Mouse (Mus musculus): ENCODE data around the gene Mad1l1. TPM values are rescaled to one million over a fixed set of nuclear protein-coding genes. Genes with fewer than 3 reads are reported as not detected.
"Not testable (repeated sequence)": the region's sequence is repeated elsewhere in the genome, so short reads cannot be mapped to it uniquely, and the experiment has no call there.

The Mad1l1 gene
- 68.7 and 68.9 TPM in 2 replicates for polyA plus RNA-seq (2016; fragmentation: Nextera tagmentation; extraction: Ambion mirVana)

DNA sequence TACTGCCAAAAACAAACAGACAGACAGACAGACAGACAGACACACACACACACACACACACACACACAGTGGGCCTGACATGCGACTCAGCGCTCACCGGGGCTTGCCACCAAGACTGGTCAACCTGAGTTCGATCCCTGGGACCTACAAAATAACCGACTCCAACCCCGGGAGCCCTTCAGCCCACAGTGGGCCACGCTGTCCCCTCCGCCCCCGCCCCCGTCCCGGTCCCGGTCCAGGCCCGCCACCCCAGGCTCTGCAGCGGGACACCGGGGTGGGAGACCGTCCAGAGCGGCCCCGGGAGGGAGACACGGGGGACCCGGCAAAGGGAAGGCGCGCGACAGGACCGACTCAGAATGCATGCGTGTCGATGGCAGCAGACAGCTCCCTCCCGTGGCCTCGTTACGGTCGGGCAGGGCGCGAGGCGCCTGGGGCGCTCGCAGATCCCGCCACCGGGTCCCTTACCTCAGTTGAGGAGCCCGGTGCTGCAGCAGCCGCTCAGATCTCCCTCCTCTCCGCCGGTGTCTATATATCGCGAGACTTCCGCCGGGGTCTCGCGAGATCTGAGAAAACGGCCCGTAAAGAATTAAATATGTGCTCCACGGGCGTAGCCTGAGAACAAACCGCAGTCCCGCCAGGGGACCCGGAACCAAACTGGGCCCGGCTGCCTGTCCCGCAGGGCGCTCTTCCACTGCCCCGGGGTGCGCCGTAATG, at the start of gene Mad1l1, which contains the start of gene Nudt1:
Gene Mad1l1 (minus strand): TSS at position 511 of the 714 bp plus-strand sequence.
Gene Nudt1 (plus strand): TSS at position 615 of the 714 bp plus-strand sequence.
- peaks cover 40% of the 10 kb centered on the region for H3K36me3 ChIP-seq
- peak within 1 kb of the TSS; percentile 97 for H3K27ac ChIP-seq
- peaks cover 24% of the 10 kb centered on the region for H3K4me1 ChIP-seq
- peak within 1 kb of the TSS; percentile 91 for H3K4me3 ChIP-seq
- under 1% methylated on average over 60 of the region's 60 CpGs for WGBS
- no peaks in the 10 kb centered on the region for H3K27me3 ChIP-seq (ENCODE audit: low read depth, poor library complexity, severe bottlenecking)
- peak; percentile 91 for DNase-seq (ENCODE audit: low spot score)
- no peaks in the 10 kb centered on the region for H3K9me3 ChIP-seq (replicated peaks)

DNA sequence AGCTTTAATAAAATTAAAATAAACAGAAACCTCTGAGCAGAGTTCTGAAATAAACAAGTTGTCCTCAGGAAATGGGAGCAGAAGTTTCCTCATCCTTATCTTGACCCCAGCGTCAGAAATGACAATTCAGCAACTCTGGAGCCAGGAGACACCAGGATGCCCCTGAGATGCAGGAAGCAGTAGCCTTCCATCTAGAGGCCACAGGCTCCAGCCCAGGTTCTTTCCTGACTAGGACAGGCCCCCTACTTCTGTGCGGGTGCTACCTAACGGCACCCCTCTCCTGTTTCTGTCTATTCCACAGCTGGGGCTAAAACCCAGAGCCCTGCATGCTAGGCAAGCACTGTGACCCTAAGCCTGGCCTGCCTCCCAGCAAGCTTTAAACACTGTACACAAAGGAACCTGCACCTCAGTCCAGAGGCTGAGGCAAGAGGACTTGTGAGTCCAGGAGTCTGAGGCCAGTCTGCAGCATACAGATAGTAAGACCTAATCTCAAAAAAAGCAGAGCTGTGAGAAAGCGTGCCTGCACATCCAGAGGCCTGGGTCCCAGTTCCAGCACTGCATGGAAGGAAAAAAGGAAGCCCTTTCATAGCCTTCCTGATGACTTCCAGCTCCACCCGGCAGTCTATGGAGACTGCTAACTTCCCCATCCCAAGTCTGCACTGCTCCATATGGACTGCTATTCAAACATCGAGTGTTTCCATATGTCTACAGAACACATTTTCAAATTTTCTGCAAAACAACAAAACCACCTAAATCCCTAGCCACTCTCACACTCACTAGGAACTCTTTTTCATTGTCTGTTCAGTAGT, 49.3 kb upstream of the Mad1l1 start:
- peaks cover 24% of the 10 kb centered on the region for H3K4me1 ChIP-seq
- H3K36me3 ChIP-seq: peaks cover 11% of the 10 kb centered on the region
- no peaks in the 10 kb centered on the region for H3K9me3 ChIP-seq (replicated peaks)
- peak overlapping the region; percentile 7; the same call in 1 of the 2 replicates for H3K27ac ChIP-seq
- WGBS: 81% methylated on average over 6 of the region's 6 CpGs
- H3K4me3 ChIP-seq: no peak overlapping the region
- H3K27me3 ChIP-seq (ENCODE audit: low read depth, poor library complexity, severe bottlenecking): no peaks in the 10 kb centered on the region
- DNase-seq (ENCODE audit: low spot score): no peak

DNA sequence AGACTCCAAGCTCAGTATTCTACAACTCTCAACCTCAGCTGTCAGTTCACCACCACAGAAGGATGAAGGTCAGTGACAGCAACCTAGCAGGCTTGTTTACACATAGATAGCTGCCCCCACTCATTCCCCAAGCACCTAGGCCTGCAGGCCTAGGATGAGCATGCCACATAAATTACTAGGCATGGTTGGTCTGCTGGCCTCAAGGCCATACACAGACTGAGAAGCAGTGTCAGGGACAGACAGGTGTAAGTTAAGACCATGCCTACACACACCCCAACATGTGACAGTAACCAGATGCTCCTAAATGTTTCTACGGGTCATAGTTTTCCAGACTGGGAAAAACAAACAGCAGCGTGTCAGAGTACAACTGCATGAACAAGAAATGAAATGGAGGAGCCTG, 48.1 kb upstream of the Mad1l1 start:
- WGBS: 90% methylated on average over 2 of the region's 2 CpGs
- Histone ChIP-seq H3K4me3 (no peak overlapping the region), H3K36me3 (peaks cover 18% of the 10 kb centered on the region), H3K4me1 (peaks cover 24% of the 10 kb centered on the region), H3K27ac (no peak overlapping the region), H3K9me3 (replicated peaks) (no peaks in the 10 kb centered on the region), H3K27me3 (ENCODE audit: low read depth, poor library complexity, severe bottlenecking) (no peaks in the 10 kb centered on the region)
- no peak for DNase-seq (ENCODE audit: low spot score)

DNA sequence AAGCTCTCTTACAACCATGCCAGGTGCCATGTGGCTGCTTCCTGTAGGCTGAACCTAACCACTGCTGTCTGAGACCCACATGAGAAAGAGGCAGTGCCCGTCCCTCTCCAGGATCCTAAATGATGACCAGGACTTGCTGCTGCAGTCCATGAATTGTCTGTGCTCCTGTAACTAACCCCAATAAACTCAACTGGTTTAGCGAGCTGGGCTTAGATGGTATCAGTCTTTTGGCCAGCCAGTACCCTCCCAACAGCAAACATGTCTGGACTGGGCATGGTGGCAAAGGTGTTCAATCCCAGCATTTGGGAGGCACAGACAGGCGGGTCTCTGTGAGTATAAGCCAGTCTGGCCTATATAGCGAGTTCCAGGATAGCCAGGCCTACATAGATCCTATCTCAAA, 47.6 kb upstream of the Mad1l1 start:
- H3K9me3 ChIP-seq (replicated peaks): no peaks in the 10 kb centered on the region
- H3K36me3 ChIP-seq: peaks cover 23% of the 10 kb centered on the region
- H3K4me3 ChIP-seq: no peak overlapping the region
- DNase-seq (ENCODE audit: low spot score): no peak
- no peak overlapping the region for H3K27ac ChIP-seq
- H3K4me1 ChIP-seq: peaks cover 19% of the 10 kb centered on the region
- 91% methylated on average over 4 of the region's 4 CpGs for WGBS
- no peaks in the 10 kb centered on the region for H3K27me3 ChIP-seq (ENCODE audit: low read depth, poor library complexity, severe bottlenecking)

DNA sequence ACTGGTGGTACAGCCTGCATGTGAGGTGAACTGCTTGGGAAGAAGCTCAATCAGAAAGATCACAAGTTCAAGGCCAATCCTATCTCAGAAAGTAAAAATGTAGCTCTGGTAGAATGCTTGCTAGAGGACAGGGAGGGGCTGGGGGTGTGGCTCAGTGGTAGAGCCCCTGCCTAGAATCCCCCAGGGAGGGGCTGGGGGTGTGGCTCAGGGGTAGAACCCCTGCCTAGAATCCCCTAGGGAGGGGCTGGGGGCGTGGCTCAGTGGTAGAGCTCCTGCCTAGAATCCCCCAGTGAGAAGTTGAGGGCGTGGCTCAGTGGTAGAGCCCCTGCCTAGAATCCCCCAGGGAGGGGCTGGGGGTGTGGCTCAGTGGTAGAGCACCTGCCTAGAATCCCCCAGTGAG, 46.8 kb upstream of the Mad1l1 start:
- H3K27ac ChIP-seq; H3K4me3 ChIP-seq; H3K9me3 ChIP-seq (replicated peaks); H3K27me3 ChIP-seq (ENCODE audit: low read depth, poor library complexity, severe bottlenecking); DNase-seq (ENCODE audit: low spot score): not testable (repeated sequence)
- Histone ChIP-seq H3K4me1 (peaks cover 12% of the 10 kb centered on the region), H3K36me3 (peaks cover 27% of the 10 kb centered on the region)
- WGBS: 86% methylated on average over 2 of the region's 2 CpGs

DNA sequence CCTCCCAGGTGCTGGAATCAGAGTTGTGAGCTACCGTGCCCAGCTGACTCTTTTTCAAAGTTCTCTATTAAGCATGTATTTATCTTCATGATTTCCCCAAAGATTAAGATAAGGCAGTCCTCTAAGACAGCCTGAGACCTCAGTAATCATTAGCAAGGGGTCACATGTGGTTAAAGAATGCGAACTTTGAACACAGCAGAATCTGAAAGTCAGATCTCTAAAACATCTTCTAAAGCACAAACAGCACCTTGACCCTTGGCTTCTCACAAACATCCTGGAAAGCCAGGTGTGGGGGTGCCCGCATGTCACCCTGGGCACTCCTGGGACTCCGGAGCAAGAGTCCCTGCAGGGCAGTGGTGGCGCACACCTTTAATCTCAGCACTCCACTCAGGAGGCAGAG, 43.1 kb upstream of the Mad1l1 start:
- Histone ChIP-seq H3K27ac (no peak overlapping the region), H3K27me3 (ENCODE audit: low read depth, poor library complexity, severe bottlenecking) (no peaks in the 10 kb centered on the region), H3K4me3 (no peak overlapping the region), H3K36me3 (peaks cover 34% of the 10 kb centered on the region), H3K9me3 (replicated peaks) (no peaks in the 10 kb centered on the region), H3K4me1 (no peaks in the 10 kb centered on the region)
- WGBS: 92% methylated on average over 5 of the region's 5 CpGs
- no peak for DNase-seq (ENCODE audit: low spot score)

DNA sequence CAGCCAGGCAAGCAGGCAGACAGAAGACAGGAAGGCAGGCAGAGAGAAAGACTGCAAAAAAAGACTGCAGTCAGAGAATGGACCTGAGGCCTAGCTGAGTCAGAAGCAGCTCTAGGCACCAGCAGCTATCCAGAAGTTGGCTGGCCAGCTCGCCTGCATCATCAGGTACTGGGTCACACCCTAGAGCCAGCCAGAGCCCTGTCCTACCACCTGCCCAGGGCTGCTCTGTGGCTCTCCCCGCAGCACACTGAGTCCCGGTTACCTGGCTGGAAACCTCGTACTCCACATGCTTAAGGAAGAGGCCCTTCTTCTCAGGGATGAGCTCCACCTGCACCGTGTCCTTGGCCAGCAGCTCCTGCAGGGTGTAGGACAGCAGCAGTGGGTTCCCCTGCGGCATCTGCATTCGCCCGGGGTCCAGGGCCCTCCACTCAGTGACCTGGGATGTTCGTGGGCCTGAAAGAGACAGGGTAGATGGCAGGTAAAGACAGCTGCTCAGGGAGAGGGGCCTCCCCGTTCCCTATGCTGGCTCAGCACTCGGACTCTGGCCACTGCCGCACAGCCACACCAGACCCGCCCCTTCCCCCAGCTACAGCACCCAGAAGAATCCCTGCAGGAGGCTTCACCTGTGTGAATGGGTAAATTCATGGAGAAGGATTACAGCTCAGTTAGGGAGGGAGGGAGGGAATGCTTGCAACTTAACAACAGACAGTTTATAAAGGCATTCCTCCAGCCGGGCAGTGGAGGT, 38.8 kb upstream of the Mad1l1 start:
- H3K9me3 ChIP-seq (replicated peaks): no peaks in the 10 kb centered on the region
- no peak for DNase-seq (ENCODE audit: low spot score)
- H3K36me3 ChIP-seq: peaks cover 59% of the 10 kb centered on the region
- no peak overlapping the region for H3K4me3 ChIP-seq
- H3K27ac ChIP-seq: no peak overlapping the region
- WGBS: 79% methylated on average over 14 of the region's 14 CpGs
- no peaks in the 10 kb centered on the region for H3K4me1 ChIP-seq
- H3K27me3 ChIP-seq (ENCODE audit: low read depth, poor library complexity, severe bottlenecking): no peaks in the 10 kb centered on the region

DNA sequence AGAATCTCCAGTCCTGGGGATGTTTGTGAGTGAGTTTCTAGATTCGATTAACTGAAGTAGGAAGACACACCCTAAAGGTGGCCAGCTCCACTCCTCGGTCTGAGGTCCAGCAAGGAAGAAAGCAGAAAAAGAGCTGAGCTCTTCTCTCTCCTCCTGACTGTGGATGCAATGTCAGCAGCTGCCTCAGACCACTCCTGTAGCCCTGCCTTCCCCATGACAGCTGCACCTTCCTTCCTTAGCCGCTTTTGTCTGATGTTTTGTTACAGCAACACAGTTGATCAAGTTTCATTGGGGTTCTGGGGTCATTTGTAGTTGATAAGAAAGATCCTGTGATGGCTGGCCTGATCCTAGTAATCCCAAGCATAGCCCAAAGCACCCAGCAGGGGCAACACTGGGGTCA, 36.1 kb upstream of the Mad1l1 start:
- H3K4me1 ChIP-seq: no peaks in the 10 kb centered on the region
- 88% methylated on average over 3 of the region's 3 CpGs for WGBS

DNA sequence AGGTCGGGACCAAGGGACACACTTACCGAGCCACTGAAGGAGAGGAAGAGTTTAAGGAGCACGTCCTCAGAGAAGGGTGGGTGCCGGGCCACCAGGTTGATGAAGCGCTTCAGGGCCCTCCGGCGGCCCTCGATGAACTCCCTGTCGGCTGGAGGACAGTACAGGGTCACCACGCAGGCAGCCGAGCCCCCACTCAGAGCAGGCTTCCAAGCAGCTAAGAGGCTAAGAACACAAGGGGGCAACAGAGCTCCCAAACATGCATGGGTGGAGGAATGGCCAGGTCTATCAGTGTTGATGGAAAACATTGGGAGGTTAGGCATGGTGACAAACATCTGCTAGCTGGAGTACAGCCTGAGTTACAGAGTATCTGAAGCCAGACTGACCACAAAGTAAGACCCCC, 34.6 kb upstream of the Mad1l1 start:
- DNase-seq (ENCODE audit: low spot score): no peak
- Histone ChIP-seq H3K27ac (no peak overlapping the region), H3K4me3 (no peak overlapping the region), H3K27me3 (ENCODE audit: low read depth, poor library complexity, severe bottlenecking) (no peaks in the 10 kb centered on the region), H3K9me3 (replicated peaks) (no peaks in the 10 kb centered on the region), H3K4me1 (no peaks in the 10 kb centered on the region), H3K36me3 (peaks cover 87% of the 10 kb centered on the region)
- WGBS: 88% methylated on average over 11 of the region's 11 CpGs

More for the DNA sequence above, 36.1 kb upstream of the Mad1l1 start:
- H3K36me3 ChIP-seq: peaks cover 74% of the 10 kb centered on the region
- no peaks in the 10 kb centered on the region for H3K9me3 ChIP-seq (replicated peaks)
- H3K27me3 ChIP-seq (ENCODE audit: low read depth, poor library complexity, severe bottlenecking): no peaks in the 10 kb centered on the region
- no peak overlapping the region for H3K27ac ChIP-seq
- no peak overlapping the region for H3K4me3 ChIP-seq
- DNase-seq (ENCODE audit: low spot score): no peak

DNA sequence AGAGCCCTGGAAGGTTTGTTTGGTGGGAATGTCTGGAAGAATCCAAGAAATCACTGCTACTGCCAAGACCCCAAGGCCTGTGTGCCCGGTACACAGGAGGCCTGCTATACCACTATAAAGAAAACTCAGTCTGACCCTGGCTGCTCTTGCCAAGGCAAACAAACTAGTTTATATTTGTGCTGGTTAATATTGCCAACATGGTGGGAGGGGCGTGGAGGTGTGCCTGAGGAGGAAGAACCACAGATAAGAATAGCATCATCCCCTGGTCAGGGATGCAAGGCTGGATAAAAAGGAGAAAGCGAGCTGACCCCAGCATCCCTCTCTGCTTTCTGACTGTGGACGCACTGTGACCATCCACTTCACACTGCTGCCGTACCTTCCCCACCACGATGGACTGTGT, 31.0 kb upstream of the Mad1l1 start:
- H3K27me3 ChIP-seq (ENCODE audit: low read depth, poor library complexity, severe bottlenecking): no peaks in the 10 kb centered on the region
- no peak overlapping the region for H3K4me3 ChIP-seq
- peaks cover 89% of the 10 kb centered on the region for H3K36me3 ChIP-seq
- H3K4me1 ChIP-seq: no peaks in the 10 kb centered on the region
- H3K9me3 ChIP-seq (replicated peaks): no peaks in the 10 kb centered on the region
- DNase-seq (ENCODE audit: low spot score): no peak
- WGBS: 91% methylated on average over 6 of the region's 6 CpGs
- no peak overlapping the region for H3K27ac ChIP-seq

DNA sequence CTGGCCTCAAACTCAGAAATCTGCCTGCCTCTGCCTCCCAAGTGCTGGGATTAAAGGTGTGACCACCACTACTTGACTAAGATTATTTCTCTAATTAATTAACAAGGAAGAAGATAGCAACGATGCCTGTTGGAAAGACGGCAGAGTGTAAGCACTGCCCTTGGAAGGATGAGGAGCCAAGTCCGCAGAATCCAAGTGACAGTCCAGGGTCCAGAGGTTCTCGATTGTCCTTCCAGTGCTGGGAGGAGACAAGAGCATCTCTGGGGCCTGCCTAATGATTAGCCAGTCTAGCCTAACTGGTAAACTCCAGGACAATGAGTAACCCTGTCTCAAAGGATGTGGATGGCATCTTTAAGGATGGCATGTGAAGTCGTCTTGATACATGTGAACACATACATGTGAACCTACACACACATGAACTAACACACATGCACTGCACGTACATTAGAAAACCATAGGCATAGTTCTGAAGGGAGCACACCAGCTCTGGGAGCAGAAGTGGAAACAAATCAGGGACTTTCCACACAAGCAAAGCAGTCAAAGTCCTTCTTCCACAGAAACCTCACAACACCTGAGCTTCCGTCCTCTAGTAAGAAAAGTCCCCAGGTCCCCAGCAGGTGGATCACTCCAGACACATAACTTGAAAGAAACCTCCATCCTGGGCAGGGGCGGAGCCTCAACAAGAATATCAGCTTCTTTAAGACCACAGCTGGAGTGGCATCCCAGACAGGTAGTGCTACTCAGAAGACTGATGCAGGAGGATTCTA, 29.6 kb upstream of the Mad1l1 start:
- 0 out of 2 replicates have a peak, but pooled peaks cover 3% of the 10 kb centered on the region for H3K4me1 ChIP-seq
- no peak overlapping the region for H3K27ac ChIP-seq
- H3K36me3 ChIP-seq: peaks cover 89% of the 10 kb centered on the region
- 94% methylated on average over 8 of the region's 8 CpGs for WGBS
- DNase-seq (ENCODE audit: low spot score): no peak
- no peak overlapping the region for H3K4me3 ChIP-seq
- no peaks in the 10 kb centered on the region for H3K27me3 ChIP-seq (ENCODE audit: low read depth, poor library complexity, severe bottlenecking)
- H3K9me3 ChIP-seq (replicated peaks): no peaks in the 10 kb centered on the region

DNA sequence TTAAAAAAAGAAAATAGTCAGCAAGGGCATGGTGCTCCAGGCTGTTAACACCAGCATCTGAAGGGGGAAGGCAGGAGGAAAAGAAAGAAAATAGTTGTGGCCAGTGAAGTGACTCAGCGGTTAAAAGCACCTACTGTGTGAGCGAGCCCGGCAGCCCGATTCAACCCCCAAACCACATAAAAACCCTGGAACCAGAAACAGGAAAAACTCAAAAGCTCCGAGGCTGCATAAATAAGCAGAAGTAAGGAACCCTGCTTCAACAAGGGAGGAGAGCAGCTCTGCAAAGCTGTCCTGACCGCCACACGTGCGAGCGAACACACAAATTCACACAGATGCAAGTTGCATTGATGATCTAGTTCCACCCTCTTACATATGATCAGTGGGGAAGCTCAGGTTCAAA, 28.5 kb upstream of the Mad1l1 start:
- Histone ChIP-seq H3K27ac (no peak overlapping the region), H3K4me3 (no peak overlapping the region), H3K27me3 (ENCODE audit: low read depth, poor library complexity, severe bottlenecking) (no peaks in the 10 kb centered on the region), H3K9me3 (replicated peaks) (no peaks in the 10 kb centered on the region), H3K4me1 (0 out of 2 replicates have a peak, but pooled peaks cover 3% of the 10 kb centered on the region), H3K36me3 (peaks cover 89% of the 10 kb centered on the region)
- DNase-seq (ENCODE audit: low spot score): no peak
- WGBS: 94% methylated on average over 9 of the region's 9 CpGs
